Mouse (Mus musculus) E14TG2a.4 (cell line): ENCODE data around the gene Ppp2r1b.

Experiments used
- CTCF ChIP-seq: conservative IDR thresholded peaks from 2 replicates; pipeline ENCODE4 v1.5.1; 2014; ENCODE audit warnings: low read length
- POU5F1 ChIP-seq: IDR thresholded peaks from 2 replicates; pipeline ENCODE4 v1.6.1; 2014; ENCODE audit warnings: low read length, borderline replicate concordance

- TF ChIP-seq CTCF (no peak), POU5F1 (no peak)
Measured at GRCm38 (mm10) chr9:50848821-50849220, 3.7 kb downstream of the Ppp2r1b start.
